Mouse (Mus musculus): ENCODE data around the gene H2-Oa. TPM values are rescaled to one million over a fixed set of nuclear protein-coding genes. Genes with fewer than 3 reads are reported as not detected.

H2-Oa gene
- polyA plus RNA-seq (2015; fragmentation: Nextera tagmentation; extraction: Ambion mirVana): 0.43 and 0.57 TPM in 2 replicates

DNA sequence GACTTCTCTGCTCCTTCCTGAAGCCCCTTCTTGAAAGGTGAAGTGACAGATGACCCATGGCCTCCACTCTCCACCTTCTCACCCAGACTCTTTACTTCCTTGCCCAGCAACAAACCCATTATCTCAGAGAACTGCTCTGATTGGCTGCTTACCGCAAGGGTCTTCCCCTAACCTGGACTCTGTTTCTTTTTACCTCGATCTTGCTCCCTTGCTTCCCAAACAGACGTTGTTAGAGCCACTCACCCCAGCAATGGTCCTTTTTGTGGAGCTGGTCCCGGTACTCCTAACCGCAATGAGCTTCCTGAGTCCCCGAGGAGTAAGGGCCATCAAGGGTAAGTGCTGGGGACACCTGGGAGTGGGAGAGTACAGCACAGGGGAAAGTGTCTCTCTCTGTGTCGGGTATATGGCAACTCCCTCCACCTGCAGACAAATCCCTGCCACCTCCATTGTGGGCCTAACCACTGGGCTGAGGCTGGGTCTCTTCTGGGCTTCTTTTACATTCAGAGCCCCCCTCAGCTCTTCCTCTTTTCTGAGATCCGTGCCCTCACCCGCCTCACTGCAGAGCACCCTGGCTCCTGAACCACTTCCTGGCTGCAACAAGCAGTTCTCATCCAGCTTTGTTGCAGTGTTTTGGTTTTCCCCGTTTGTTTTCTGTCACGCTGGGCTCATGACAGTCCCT, at the start of gene H2-Oa:
TSS of gene H2-Oa (plus strand) at position 144 of the 679 bp plus-strand sequence.
- ATAC-seq (ENCODE audit: low read depth): no peak
- Histone ChIP-seq H3K27me3 (ENCODE audit: control insufficient read depth, insufficient read depth, low read depth, low read length) (no peaks in the 10 kb centered on the region), H3K9me3 (replicated peaks; ENCODE audit: control insufficient read depth, low read length) (no peaks in the 10 kb centered on the region), H3K4me3 (ENCODE audit: low read depth, low read length) (no peak within 1 kb of the TSS), H3K4me1 (ENCODE audit: control insufficient read depth, low read depth, low read length) (no peaks in the 10 kb centered on the region; the same call in 1 of the 2 replicates), H3K27ac (ENCODE audit: low read length) (no peak within 1 kb of the TSS), H3K36me3 (ENCODE audit: control insufficient read depth, insufficient read depth) (no peaks in the 10 kb centered on the region), H3K4me2 (ENCODE audit: low read depth, low read length) (no peak within 1 kb of the TSS), H3K9ac (ENCODE audit: low read depth, low read length) (no peak within 1 kb of the TSS)
- WGBS (ENCODE audit: insufficient replicate concordance): 9% methylated on average over 11 of the region's 11 CpGs

GRCm38 (mm10) chr17:34045941-34046340, 46.2 kb upstream of the H2-Oa start:
- Histone ChIP-seq H3K4me3 (ENCODE audit: low read depth, low read length) (no peak overlapping the region), H3K27me3 (ENCODE audit: control insufficient read depth, insufficient read depth, low read depth, low read length) (peaks cover 2% of the 10 kb centered on the region; the same call in 1 of the 2 replicates), H3K4me2 (ENCODE audit: low read depth, low read length) (no peak overlapping the region), H3K9me3 (replicated peaks; ENCODE audit: control insufficient read depth, low read length) (no peaks in the 10 kb centered on the region), H3K36me3 (ENCODE audit: control insufficient read depth, insufficient read depth) (no peaks in the 10 kb centered on the region), H3K9ac (ENCODE audit: low read depth, low read length) (no peak overlapping the region), H3K4me1 (ENCODE audit: control insufficient read depth, low read depth, low read length) (no peaks in the 10 kb centered on the region), H3K27ac (ENCODE audit: low read length) (no peak overlapping the region)
- WGBS (ENCODE audit: insufficient replicate concordance): 69% methylated on average over 14 of the region's 14 CpGs
- ATAC-seq (ENCODE audit: low read depth): no peak

- Histone ChIP-seq H3K4me2 (ENCODE audit: low read depth, low read length) (no peak overlapping the region), H3K4me1 (ENCODE audit: control insufficient read depth, low read depth, low read length) (no peaks in the 10 kb centered on the region), H3K9ac (ENCODE audit: low read depth, low read length) (no peak overlapping the region), H3K4me3 (ENCODE audit: low read depth, low read length) (no peak overlapping the region), H3K27ac (ENCODE audit: low read length) (no peak overlapping the region), H3K27me3 (ENCODE audit: control insufficient read depth, insufficient read depth, low read depth, low read length) (no peaks in the 10 kb centered on the region), H3K36me3 (ENCODE audit: control insufficient read depth, insufficient read depth) (no peaks in the 10 kb centered on the region), H3K9me3 (replicated peaks; ENCODE audit: control insufficient read depth, low read length) (no peaks in the 10 kb centered on the region)
- no peak for ATAC-seq (ENCODE audit: low read depth)
- 49% methylated on average over 5 of the region's 5 CpGs for WGBS (ENCODE audit: insufficient replicate concordance)
Measured at GRCm38 (mm10) chr17:34047404-34048050, 44.6 kb upstream of the H2-Oa start.

GRCm38 (mm10) chr17:34057224-34057623, 34.9 kb upstream of the H2-Oa start:
- Histone ChIP-seq H3K27ac (ENCODE audit: low read length) (no peak overlapping the region), H3K4me1 (ENCODE audit: control insufficient read depth, low read depth, low read length) (no peaks in the 10 kb centered on the region), H3K27me3 (ENCODE audit: control insufficient read depth, insufficient read depth, low read depth, low read length) (no peaks in the 10 kb centered on the region), H3K9me3 (replicated peaks; ENCODE audit: control insufficient read depth, low read length) (no peaks in the 10 kb centered on the region), H3K36me3 (ENCODE audit: control insufficient read depth, insufficient read depth) (no peaks in the 10 kb centered on the region), H3K4me2 (ENCODE audit: low read depth, low read length) (no peak overlapping the region), H3K9ac (ENCODE audit: low read depth, low read length) (no peak overlapping the region), H3K4me3 (ENCODE audit: low read depth, low read length) (no peak overlapping the region)
- ATAC-seq (ENCODE audit: low read depth): peak; percentile 35; the same call in 1 of the 2 replicates
- 27% methylated on average over 7 of the region's 7 CpGs for WGBS (ENCODE audit: insufficient replicate concordance)

- Histone ChIP-seq H3K9ac (ENCODE audit: low read depth, low read length) (no peak overlapping the region), H3K4me2 (ENCODE audit: low read depth, low read length) (no peak overlapping the region), H3K27me3 (ENCODE audit: control insufficient read depth, insufficient read depth, low read depth, low read length) (no peaks in the 10 kb centered on the region), H3K27ac (ENCODE audit: low read length) (no peak overlapping the region), H3K4me3 (ENCODE audit: low read depth, low read length) (no peak overlapping the region), H3K9me3 (replicated peaks; ENCODE audit: control insufficient read depth, low read length) (no peaks in the 10 kb centered on the region), H3K4me1 (ENCODE audit: control insufficient read depth, low read depth, low read length) (no peaks in the 10 kb centered on the region), H3K36me3 (ENCODE audit: control insufficient read depth, insufficient read depth) (no peaks in the 10 kb centered on the region)
- 33% methylated on average over 3 of the region's 3 CpGs for WGBS (ENCODE audit: insufficient replicate concordance)
- no peak for ATAC-seq (ENCODE audit: low read depth)
Measured at GRCm38 (mm10) chr17:34068864-34069263, 23.3 kb upstream of the H2-Oa start.

GRCm38 (mm10) chr17:34072091-34072490, 20.0 kb upstream of the H2-Oa start:
- Histone ChIP-seq H3K9me3 (replicated peaks; ENCODE audit: control insufficient read depth, low read length) (no peaks in the 10 kb centered on the region), H3K4me1 (ENCODE audit: control insufficient read depth, low read depth, low read length) (no peaks in the 10 kb centered on the region), H3K4me3 (ENCODE audit: low read depth, low read length) (no peak overlapping the region), H3K36me3 (ENCODE audit: control insufficient read depth, insufficient read depth) (no peaks in the 10 kb centered on the region), H3K4me2 (ENCODE audit: low read depth, low read length) (no peak overlapping the region), H3K27ac (ENCODE audit: low read length) (no peak overlapping the region), H3K27me3 (ENCODE audit: control insufficient read depth, insufficient read depth, low read depth, low read length) (peaks cover 15% of the 10 kb centered on the region), H3K9ac (ENCODE audit: low read depth, low read length) (no peak overlapping the region)
- ATAC-seq (ENCODE audit: low read depth): no peak
- 35% methylated on average over 5 of the region's 5 CpGs for WGBS (ENCODE audit: insufficient replicate concordance)

GRCm38 (mm10) chr17:34075271-34075670, 16.9 kb upstream of the H2-Oa start:
- no peaks in the 10 kb centered on the region for H3K36me3 ChIP-seq (ENCODE audit: control insufficient read depth, insufficient read depth)
- H3K4me1 ChIP-seq (ENCODE audit: control insufficient read depth, low read depth, low read length): no peaks in the 10 kb centered on the region; the same call in 1 of the 2 replicates
- H3K9ac ChIP-seq (ENCODE audit: low read depth, low read length): no peak overlapping the region
- no peak for ATAC-seq (ENCODE audit: low read depth)
- peaks cover 20% of the 10 kb centered on the region for H3K27me3 ChIP-seq (ENCODE audit: control insufficient read depth, insufficient read depth, low read depth, low read length)
- no peak overlapping the region for H3K4me2 ChIP-seq (ENCODE audit: low read depth, low read length)
- no peak overlapping the region for H3K4me3 ChIP-seq (ENCODE audit: low read depth, low read length)
- H3K9me3 ChIP-seq (replicated peaks; ENCODE audit: control insufficient read depth, low read length): no peaks in the 10 kb centered on the region
- no peak overlapping the region for H3K27ac ChIP-seq (ENCODE audit: low read length)
- WGBS (ENCODE audit: insufficient replicate concordance): 26% methylated on average over 7 of the region's 7 CpGs

DNA sequence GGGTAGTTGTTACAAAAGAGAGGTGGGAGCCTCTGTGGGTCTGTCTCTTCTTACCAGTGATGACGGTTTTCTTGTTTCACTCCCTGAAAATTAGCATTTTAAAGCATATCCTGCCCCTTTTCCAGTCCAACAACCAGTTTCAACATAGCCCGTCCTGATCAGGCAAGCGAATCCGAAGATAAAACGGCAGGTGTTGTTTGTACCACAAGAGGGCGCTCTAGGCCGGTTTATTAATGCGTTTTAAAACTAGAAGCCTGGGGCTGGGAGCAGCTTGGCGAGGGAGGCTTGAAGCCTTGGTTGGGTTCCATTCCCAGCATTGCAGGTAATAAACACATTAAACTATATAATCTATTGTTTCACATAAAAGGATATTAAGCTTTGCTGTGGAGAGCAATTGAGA, 14.6 kb upstream of the H2-Oa start:
- Histone ChIP-seq H3K9ac (ENCODE audit: low read depth, low read length) (no peak overlapping the region), H3K27me3 (ENCODE audit: control insufficient read depth, insufficient read depth, low read depth, low read length) (peaks cover 20% of the 10 kb centered on the region), H3K27ac (ENCODE audit: low read length) (no peak overlapping the region), H3K36me3 (ENCODE audit: control insufficient read depth, insufficient read depth) (no peaks in the 10 kb centered on the region), H3K4me3 (ENCODE audit: low read depth, low read length) (no peak overlapping the region), H3K9me3 (replicated peaks; ENCODE audit: control insufficient read depth, low read length) (no peaks in the 10 kb centered on the region), H3K4me2 (ENCODE audit: low read depth, low read length) (no peak overlapping the region), H3K4me1 (ENCODE audit: control insufficient read depth, low read depth, low read length) (no peaks in the 10 kb centered on the region; the same call in 1 of the 2 replicates)
- 1% methylated on average over 9 of the region's 9 CpGs for whole genome bisulfite sequencing (ENCODE audit: insufficient replicate concordance)
- ATAC-seq (ENCODE audit: low read depth): no peak

GRCm38 (mm10) chr17:34078148-34078547, 14.0 kb upstream of the H2-Oa start:
- WGBS (ENCODE audit: insufficient replicate concordance): 48% methylated on average over 4 of the region's 4 CpGs
- Histone ChIP-seq H3K4me2 (ENCODE audit: low read depth, low read length) (no peak overlapping the region), H3K36me3 (ENCODE audit: control insufficient read depth, insufficient read depth) (no peaks in the 10 kb centered on the region), H3K9me3 (replicated peaks; ENCODE audit: control insufficient read depth, low read length) (no peaks in the 10 kb centered on the region), H3K27ac (ENCODE audit: low read length) (no peak overlapping the region), H3K27me3 (ENCODE audit: control insufficient read depth, insufficient read depth, low read depth, low read length) (peaks cover 20% of the 10 kb centered on the region), H3K4me1 (ENCODE audit: control insufficient read depth, low read depth, low read length) (no peaks in the 10 kb centered on the region; the same call in 1 of the 2 replicates), H3K4me3 (ENCODE audit: low read depth, low read length) (no peak overlapping the region), H3K9ac (ENCODE audit: low read depth, low read length) (no peak overlapping the region)
- ATAC-seq (ENCODE audit: low read depth): no peak
